Mouse (Mus musculus) small intestine, adult 2 months (tissue): ENCODE measurements around the gene Ostf1. TPM values are rescaled to one million over a fixed set of nuclear protein-coding genes. Genes with fewer than 3 reads are reported as not detected.

Source experiments
- H3K27ac ChIP-seq: fragments of 200-500 bp; 2 replicates; pipeline ENCODE4 v1.5.1; 2012; ENCODE audit warnings: low read depth, low read length, control low read depth, inconsistent platforms; ENCODE audit not compliant: insufficient read depth
- H3K27me3 ChIP-seq: fragments of 200-500 bp; 2 replicates; pipeline ENCODE4 v1.6.1; 2012; ENCODE audit warnings: mild to moderate bottlenecking, moderate library complexity, low read length, inconsistent platforms; ENCODE audit not compliant: control insufficient read depth, insufficient read depth
- H3K36me3 ChIP-seq: fragments of 200-500 bp; 2 replicates; pipeline ENCODE4 v1.6.1; 2012; ENCODE audit warnings: mild to moderate bottlenecking, low read length, control low read depth, inconsistent platforms; ENCODE audit not compliant: control insufficient read depth, insufficient read depth
- H3K4me1 ChIP-seq: fragments of 200-500 bp; 2 replicates; pipeline ENCODE4 v1.6.1; 2012; ENCODE audit warnings: low read length, inconsistent platforms, mixed read lengths; ENCODE audit not compliant: control insufficient read depth, insufficient read depth, insufficient read length
- H3K4me3 ChIP-seq: fragments of 200-500 bp; 2 replicates; pipeline ENCODE4 v1.5.1; 2012; ENCODE audit warnings: low read depth, mild to moderate bottlenecking, control low read depth, inconsistent platforms, low read length, moderate library complexity
- CTCF ChIP-seq: fragments of 200-500 bp; IDR thresholded peaks from 2 replicates; pipeline ENCODE4 v1.5.1; 2012; ENCODE audit warnings: low read depth, mild to moderate bottlenecking, control low read depth, inconsistent platforms, low read length, moderate library complexity, mixed read lengths; ENCODE audit not compliant: insufficient replicate concordance, insufficient read length; ENCODE audit errors: extremely low read depth
- POLR2A ChIP-seq: fragments of 200-500 bp; IDR thresholded peaks from 2 replicates; pipeline ENCODE4 v1.6.1; 2012; ENCODE audit warnings: low read depth, mild to moderate bottlenecking, control low read depth, inconsistent platforms, low read length, moderate library complexity
- WGBS: fragments of 180-500 bp; shearing (Covaris S2); methylation state at CpG from one replicate; pipeline ENCODE4 v1.1.7; 2018; 5-methylcytosine and 5-hydroxymethylcytosine counted together
- polyA plus RNA-seq: library from polyadenylated mRNA; depleted of rRNA; stranded (reverse); fragments of >200 nt; gene quantifications from 2 replicates; pipeline ENCODE4 v1.2.3, GENCODE M21; 2012

The Ostf1 gene
- polyA plus RNA-seq, 1 experiment, result 52.6 TPM

- Histone ChIP-seq H3K36me3 (peaks cover 20% of the 10 kb centered on the region), H3K27me3 (no peaks in the 10 kb centered on the region), H3K27ac (no peak overlapping the region), H3K4me3 (no peak overlapping the region), H3K4me1 (no peaks in the 10 kb centered on the region)
- TF ChIP-seq POLR2A (no peak), CTCF (no peak)
- 72% methylated on average over 6 of the region's 6 CpGs for WGBS
These were observed 12.5 kb upstream of the Ostf1 start for GRCm38 (mm10) chr19:18644084-18644483.

- TF ChIP-seq CTCF (no peak), POLR2A (no peak)
- Histone ChIP-seq H3K36me3 (peaks cover 20% of the 10 kb centered on the region), H3K27me3 (no peaks in the 10 kb centered on the region), H3K4me1 (no peaks in the 10 kb centered on the region), H3K27ac (no peak overlapping the region), H3K4me3 (no peak overlapping the region)
- WGBS, result 80% methylated on average over 4 of the region's 4 CpGs
These were observed 11.8 kb upstream of the Ostf1 start for GRCm38 (mm10) chr19:18643411-18643810.

GRCm38 (mm10) chr19:18641001-18641400 lies 9.4 kb upstream of the Ostf1 start:
- Histone ChIP-seq H3K36me3 (peaks cover 21% of the 10 kb centered on the region), H3K27me3 (no peaks in the 10 kb centered on the region), H3K4me3 (no peak overlapping the region), H3K4me1 (no peaks in the 10 kb centered on the region), H3K27ac (no peak overlapping the region)
- WGBS, result 82% methylated on average over 4 of the region's 4 CpGs
- TF ChIP-seq CTCF (no peak), POLR2A (no peak)

- no peaks in the 10 kb centered on the region for H3K4me1 ChIP-seq
- H3K27ac ChIP-seq, result no peak overlapping the region
- H3K27me3 ChIP-seq, result no peaks in the 10 kb centered on the region
- H3K4me3 ChIP-seq, result no peak overlapping the region
- TF ChIP-seq POLR2A, result no peak
- peak; percentile 33; the same call in 1 of the 2 replicates for TF ChIP-seq CTCF
- peaks cover 13% of the 10 kb centered on the region for H3K36me3 ChIP-seq
- WGBS, result 27% methylated on average over 2 of the region's 2 CpGs
These were observed 7.9 kb upstream of the Ostf1 start for GRCm38 (mm10) chr19:18639552-18639951.

GRCm38 (mm10) chr19:18638949-18639348 lies 7.3 kb upstream of the Ostf1 start:
- Histone ChIP-seq H3K27ac (no peak overlapping the region), H3K4me3 (no peak overlapping the region), H3K4me1 (no peaks in the 10 kb centered on the region), H3K36me3 (peaks cover 11% of the 10 kb centered on the region), H3K27me3 (no peaks in the 10 kb centered on the region)
- TF ChIP-seq POLR2A (no peak), CTCF (no peak)
- 61% methylated on average over 5 of the region's 5 CpGs for WGBS

- no peak overlapping the region for H3K4me3 ChIP-seq
- WGBS, result 83% methylated on average over 5 of the region's 5 CpGs
- H3K27me3 ChIP-seq, result no peaks in the 10 kb centered on the region
- H3K27ac ChIP-seq, result no peak overlapping the region
- no peaks in the 10 kb centered on the region for H3K4me1 ChIP-seq
- peaks cover 8% of the 10 kb centered on the region for H3K36me3 ChIP-seq
- no peak for TF ChIP-seq CTCF
- TF ChIP-seq POLR2A, result no peak
These were observed 6.3 kb upstream of the Ostf1 start for GRCm38 (mm10) chr19:18637954-18638353.

- Histone ChIP-seq H3K4me3 (peak overlapping the region; percentile 83), H3K4me1 (no peaks in the 10 kb centered on the region; the same call in 1 of the 2 replicates), H3K36me3 (peaks cover 2% of the 10 kb centered on the region; the same call in 1 of the 2 replicates), H3K27ac (peak overlapping the region; percentile 21), H3K27me3 (no peaks in the 10 kb centered on the region)
- TF ChIP-seq POLR2A, result no peak
- TF ChIP-seq CTCF, result no peak
- WGBS, result 39% methylated on average over 13 of the region's 13 CpGs
These were observed 885 bp upstream of the Ostf1 start for GRCm38 (mm10) chr19:18632231-18633185.

GRCm38 (mm10) chr19:18631161-18631643 lies 421 bp downstream of the Ostf1 start:
- Histone ChIP-seq H3K36me3 (no peaks in the 10 kb centered on the region), H3K4me3 (peak overlapping the region; percentile 83), H3K27ac (peak overlapping the region; percentile 95), H3K27me3 (no peaks in the 10 kb centered on the region), H3K4me1 (no peaks in the 10 kb centered on the region; the same call in 1 of the 2 replicates)
- under 1% methylated on average over 40 of the region's 40 CpGs for WGBS
- TF ChIP-seq POLR2A, result no peak
- TF ChIP-seq CTCF, result no peak
